Mouse (Mus musculus) limb, embryonic 13.5 days (tissue): Measurements from ENCODE around the gene Rtl8a. TPM values are rescaled to one million over a fixed set of nuclear protein-coding genes. Genes with fewer than 3 reads are reported as not detected.
"Not testable (repeated sequence)": the region's sequence is repeated elsewhere in the genome, so short reads cannot be mapped to it uniquely, and the experiment has no call there.

Experiments used
- ATAC-seq: fragments of 200-750 bp; cut with Nextera tagmentation; 2 replicates; pipeline ENCODE4 v1.8.0; 2017; ENCODE audit warnings: low read depth, moderate number of reproducible peaks, moderate TSS enrichment; ENCODE audit not compliant: low FRiP score
- H3K27ac ChIP-seq: fragments of 300-500 bp; sonication (generic); 2 replicates; pipeline ENCODE4 v1.5.1; 2015; ENCODE audit warnings: inconsistent platforms, mild to moderate bottlenecking, moderate library complexity
- H3K27me3 ChIP-seq: fragments of 300-500 bp; sonication (generic); 2 replicates; pipeline ENCODE4 v1.6.1; 2015; ENCODE audit warnings: mild to moderate bottlenecking, inconsistent platforms
- H3K36me3 ChIP-seq: fragments of 300-500 bp; sonication (generic); 2 replicates; pipeline ENCODE4 v1.6.1; 2015; ENCODE audit warnings: inconsistent platforms, mild to moderate bottlenecking, moderate library complexity
- H3K4me1 ChIP-seq: fragments of 300-500 bp; sonication (generic); 2 replicates; pipeline ENCODE4 v1.6.1; 2015; ENCODE audit warnings: inconsistent platforms
- H3K4me2 ChIP-seq: fragments of 300-500 bp; sonication (generic); replicated peaks from 2 replicates; pipeline ENCODE4 v1.6.1; 2015; ENCODE audit warnings: inconsistent platforms, mild to moderate bottlenecking, moderate library complexity
- H3K4me3 ChIP-seq: fragments of 300-500 bp; sonication (generic); 2 replicates; pipeline ENCODE4 v1.5.1; 2015; ENCODE audit warnings: moderate library complexity, mild to moderate bottlenecking, inconsistent platforms
- H3K9ac ChIP-seq: fragments of 300-500 bp; sonication (generic); 2 replicates; pipeline ENCODE4 v1.6.1; 2015; ENCODE audit warnings: mild to moderate bottlenecking, inconsistent platforms
- H3K9me3 ChIP-seq: fragments of 300-500 bp; sonication (generic); 2 replicates; pipeline ENCODE4 v1.6.1; 2016; ENCODE audit warnings: inconsistent platforms
- WGBS: fragments of 180-500 bp; shearing (Covaris S2); methylation state at CpG from one replicate; pipeline ENCODE4 v1.1.7; 2015; 5-methylcytosine and 5-hydroxymethylcytosine counted together
- polyA plus RNA-seq: library from polyadenylated mRNA; unstranded; fragments of >200 nt; fragmentation: Nextera tagmentation; extraction: Ambion mirVana; gene quantifications from 2 replicates; pipeline ENCODE4 v1.2.1, GENCODE M21; 2015

The Rtl8a gene
- polyA plus RNA-seq, 1 experiment from 2014 or later = 63.1 TPM

GRCm38 (mm10) chrX:53638107-53638506 is 5.4 kb downstream of the Rtl8a start:
- not testable (repeated sequence) for H3K4me2 ChIP-seq, H3K9me3 ChIP-seq, H3K36me3 ChIP-seq, H3K27ac ChIP-seq, ATAC-seq, H3K9ac ChIP-seq, H3K4me1 ChIP-seq, H3K4me3 ChIP-seq, H3K27me3 ChIP-seq
- WGBS = 64% methylated on average over 3 of the region's 3 CpGs

GRCm38 (mm10) chrX:53611395-53611794 is 32.1 kb downstream of the Rtl8a start:
- H3K36me3 ChIP-seq, H3K27me3 ChIP-seq, H3K9me3 ChIP-seq, ATAC-seq, H3K4me3 ChIP-seq, H3K4me1 ChIP-seq, H3K9ac ChIP-seq, H3K4me2 ChIP-seq, H3K27ac ChIP-seq: not testable (repeated sequence)

GRCm38 (mm10) chrX:53610571-53610970 is 32.9 kb downstream of the Rtl8a start:
- no peaks in the 10 kb centered on the region for H3K27me3 ChIP-seq
- H3K4me1 ChIP-seq = no peaks in the 10 kb centered on the region
- ATAC-seq = no peak
- WGBS = 4% methylated on average over 3 of the region's 3 CpGs
- no peak overlapping the region for H3K9ac ChIP-seq
- no peak overlapping the region for H3K4me2 ChIP-seq
- no peaks in the 10 kb centered on the region for H3K36me3 ChIP-seq
- H3K27ac ChIP-seq = no peak overlapping the region
- H3K4me3 ChIP-seq = no peak overlapping the region
- H3K9me3 ChIP-seq = no peaks in the 10 kb centered on the region

- 66% methylated on average over 3 of the region's 4 CpGs for WGBS
- Histone ChIP-seq H3K9ac (peak within 1 kb of the TSS; percentile 62), H3K4me2 (peak within 1 kb of the TSS; percentile 59), H3K4me3 (peak within 1 kb of the TSS; percentile 49)
- not testable (repeated sequence) for H3K4me1 ChIP-seq, H3K27ac ChIP-seq, H3K36me3 ChIP-seq, ATAC-seq, H3K27me3 ChIP-seq, H3K9me3 ChIP-seq
Measured at GRCm38 (mm10) chrX:53608879-53609278, 34.6 kb downstream of the Rtl8a start, which contains the start of gene Gm14597. TSS of gene Gm14597 (minus strand) at chrX:53608979.

GRCm38 (mm10) chrX:53608122-53608813 is 35.2 kb downstream of the Rtl8a start:
- Histone ChIP-seq H3K4me1 (no peaks in the 10 kb centered on the region), H3K9ac (peak overlapping the region; percentile 62), H3K36me3 (no peaks in the 10 kb centered on the region), H3K27me3 (no peaks in the 10 kb centered on the region), H3K4me3 (peak overlapping the region; percentile 49), H3K9me3 (no peaks in the 10 kb centered on the region), H3K4me2 (peak overlapping the region; percentile 59), H3K27ac (no peak overlapping the region)
- 22% methylated on average over 18 of the region's 18 CpGs for WGBS
- ATAC-seq = peak; percentile 44

GRCm38 (mm10) chrX:53607242-53608121 is 36.0 kb downstream of the Rtl8a start, which contains the start of gene Rtl8c:
TSS of gene Rtl8c (plus strand) at chrX:53608032.
- 18% methylated on average over 20 of the region's 20 CpGs for WGBS
- peak; percentile 96 for ATAC-seq
- peak within 1 kb of the TSS; percentile 62 for H3K9ac ChIP-seq
- no peak within 1 kb of the TSS for H3K27ac ChIP-seq
- H3K4me2 ChIP-seq = peak within 1 kb of the TSS; percentile 59
- H3K27me3 ChIP-seq = no peaks in the 10 kb centered on the region
- H3K9me3 ChIP-seq = no peaks in the 10 kb centered on the region
- no peaks in the 10 kb centered on the region for H3K4me1 ChIP-seq
- no peaks in the 10 kb centered on the region for H3K36me3 ChIP-seq
- H3K4me3 ChIP-seq = peak within 1 kb of the TSS; percentile 49

GRCm38 (mm10) chrX:53606176-53606575 is 37.3 kb downstream of the Rtl8a start:
- H3K27ac ChIP-seq, H3K9me3 ChIP-seq, H3K4me3 ChIP-seq, H3K27me3 ChIP-seq, H3K4me1 ChIP-seq, H3K4me2 ChIP-seq, H3K9ac ChIP-seq, ATAC-seq, H3K36me3 ChIP-seq: not testable (repeated sequence)
- WGBS = 11% methylated on average over 1 of the region's 1 CpGs

GRCm38 (mm10) chrX:53599993-53600392 is 43.5 kb downstream of the Rtl8a start:
- H3K36me3 ChIP-seq, H3K27me3 ChIP-seq, H3K4me3 ChIP-seq, ATAC-seq, H3K4me1 ChIP-seq, H3K9me3 ChIP-seq, H3K4me2 ChIP-seq, H3K27ac ChIP-seq, H3K9ac ChIP-seq: not testable (repeated sequence)
- 42% methylated on average over 2 of the region's 2 CpGs for WGBS

Other genes with a start within 250 kb of the Rtl8a start
- gene Etd, start 208.8 kb downstream of the Rtl8a start, polyA plus RNA-seq = not detected in 2 replicates
- 52.9 and 56.7 TPM in 2 replicates for gene Rtl8c, start 35.6 kb downstream of the Rtl8a start, polyA plus RNA-seq
- gene Gm14597, start 34.7 kb downstream of the Rtl8a start, polyA plus RNA-seq = not detected in 2 replicates
- 59.8 and 62.5 TPM in 2 replicates for gene Rtl8b, start 26.7 kb upstream of the Rtl8a start, polyA plus RNA-seq
- 0.52 and 0.62 TPM in 2 replicates for gene 4930502E18Rik, start 81.1 kb upstream of the Rtl8a start, polyA plus RNA-seq
- not detected in 2 replicates for gene 1700013H16Rik, start 114.1 kb upstream of the Rtl8a start, polyA plus RNA-seq
- not detected in 2 replicates for gene Zfp36l3, start 132.7 kb upstream of the Rtl8a start, polyA plus RNA-seq
- 0.74 and 1.1 TPM in 2 replicates for gene Xlr, start 154.0 kb upstream of the Rtl8a start, polyA plus RNA-seq